Mouse (Mus musculus) CD4-positive, CD25-positive, alpha-beta regulatory T cell, adult 2 months (primary cell): ENCODE data around the gene Wipi1.
A peak's percentile ranks its signal among the peaks of the same experiment; 100 is the strongest.

Experiments
- DNase-seq: peaks from one replicate; pipeline ENCODE4 v3.0.0-alpha.2; 2012; ENCODE audit warnings: low read depth, low spot score

Gene Wipi1

DNA sequence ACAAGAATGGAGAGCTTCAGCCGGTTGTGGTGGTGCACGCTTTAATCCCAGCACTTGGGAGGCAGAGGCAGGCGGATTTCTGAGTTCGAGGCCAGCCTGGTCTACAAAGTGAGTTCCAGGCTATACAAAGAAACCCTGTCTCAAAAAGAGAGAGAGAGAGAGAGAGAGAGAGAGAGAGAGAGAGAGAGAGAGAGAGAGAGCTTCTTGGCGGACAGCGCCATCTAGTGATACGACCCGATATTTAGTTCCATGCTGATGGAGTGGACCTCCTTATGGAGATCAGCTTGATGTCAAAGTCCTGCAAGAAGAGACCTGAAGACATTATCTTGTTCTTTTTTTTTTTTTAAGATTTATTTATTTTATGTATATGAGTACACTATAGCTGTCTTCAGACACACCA is 7.3 kb upstream of the Wipi1 start:
- peak; percentile 82 for DNase-seq

DNA sequence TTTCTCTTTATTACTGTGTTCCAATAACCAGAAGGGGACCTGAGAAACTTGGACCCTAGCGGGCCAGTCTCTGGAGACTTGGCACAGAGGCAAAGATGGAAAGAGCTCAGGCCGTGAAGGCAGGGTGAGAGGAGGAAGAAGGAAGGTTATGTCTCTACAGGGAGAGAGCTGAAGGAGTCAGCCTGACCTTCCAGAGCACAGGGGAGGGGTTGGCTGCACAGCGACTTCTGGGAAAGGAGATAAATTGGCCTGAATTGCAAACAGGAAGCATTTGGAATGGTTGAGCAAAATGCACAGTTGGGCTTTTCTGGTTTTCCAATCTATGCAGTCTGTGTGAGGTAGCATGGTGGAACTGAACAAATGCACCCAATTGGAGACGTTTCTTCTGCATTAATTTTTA is 5.0 kb upstream of the Wipi1 start:
- DNase-seq: no peak

DNA sequence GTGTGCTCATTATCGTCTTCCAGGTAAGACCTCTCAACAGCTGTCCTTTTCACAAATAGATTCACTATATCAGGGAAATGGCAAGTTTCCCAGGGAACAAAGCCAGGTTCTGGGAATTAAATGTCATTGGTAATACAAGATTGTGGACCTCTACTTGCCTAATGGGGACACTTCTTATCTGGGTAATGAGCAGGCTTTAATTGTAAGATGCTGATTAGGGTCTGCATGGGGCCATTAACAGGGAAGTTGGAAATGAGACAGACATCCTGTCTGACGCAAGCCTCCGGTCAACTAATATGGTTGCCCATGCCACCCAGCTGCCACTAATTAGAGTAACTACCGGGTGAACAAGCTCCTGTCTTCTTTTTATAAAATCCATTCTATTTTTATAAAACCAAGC is 4.6 kb upstream of the Wipi1 start:
- DNase-seq: no peak

DNA sequence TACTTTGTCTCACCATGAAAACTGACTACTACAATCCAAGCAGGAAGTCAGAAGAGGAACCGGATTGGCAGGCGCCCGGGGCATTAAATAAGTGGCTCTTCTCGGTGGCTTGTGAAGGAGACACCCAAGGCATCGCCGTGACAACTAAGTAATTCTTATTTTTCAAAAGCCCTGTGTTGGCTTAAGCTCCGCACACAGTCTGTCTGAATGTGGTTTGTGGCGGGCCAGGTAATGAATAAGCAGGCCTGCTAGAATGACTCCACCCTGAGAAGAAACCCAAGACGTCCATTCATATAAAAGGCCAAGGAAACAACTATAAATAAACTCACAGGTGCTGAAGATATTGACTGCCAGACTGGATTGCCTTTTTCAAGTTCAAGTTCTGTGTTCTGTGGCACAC is 3.5 kb upstream of the Wipi1 start:
- DNase-seq: no peak

DNA sequence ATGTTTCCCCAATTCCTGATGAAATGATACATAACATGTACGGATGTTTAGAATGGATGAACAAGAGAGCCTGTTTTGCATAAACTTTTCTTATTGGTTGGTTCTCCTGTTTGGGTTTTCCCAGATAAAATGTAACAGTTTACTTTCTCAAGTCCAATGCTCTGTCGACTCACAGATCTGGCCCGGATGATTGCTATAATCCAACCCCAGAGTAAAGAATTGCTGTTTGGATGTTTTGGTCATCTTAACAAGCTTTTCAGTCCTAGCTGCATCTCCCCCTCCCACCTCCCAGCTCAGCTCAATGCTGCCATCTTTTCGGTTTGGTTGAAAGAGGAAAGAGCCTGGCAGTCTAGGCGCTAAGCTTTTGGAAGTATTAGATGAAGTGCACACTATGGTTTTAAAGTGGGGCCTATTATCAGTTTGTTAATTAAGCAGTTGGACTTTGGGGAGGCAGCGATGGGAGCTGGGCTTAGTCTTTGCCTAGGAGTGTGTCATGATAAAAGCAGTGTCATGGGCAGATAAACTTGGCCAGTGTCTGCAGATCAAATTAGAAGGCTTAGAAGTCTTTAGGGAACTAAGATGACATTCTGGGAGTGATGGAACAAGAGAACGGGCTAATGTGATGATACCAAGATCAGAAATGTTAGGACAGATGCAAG is 1.2 kb upstream of the Wipi1 start:
- no peak for DNase-seq

DNA sequence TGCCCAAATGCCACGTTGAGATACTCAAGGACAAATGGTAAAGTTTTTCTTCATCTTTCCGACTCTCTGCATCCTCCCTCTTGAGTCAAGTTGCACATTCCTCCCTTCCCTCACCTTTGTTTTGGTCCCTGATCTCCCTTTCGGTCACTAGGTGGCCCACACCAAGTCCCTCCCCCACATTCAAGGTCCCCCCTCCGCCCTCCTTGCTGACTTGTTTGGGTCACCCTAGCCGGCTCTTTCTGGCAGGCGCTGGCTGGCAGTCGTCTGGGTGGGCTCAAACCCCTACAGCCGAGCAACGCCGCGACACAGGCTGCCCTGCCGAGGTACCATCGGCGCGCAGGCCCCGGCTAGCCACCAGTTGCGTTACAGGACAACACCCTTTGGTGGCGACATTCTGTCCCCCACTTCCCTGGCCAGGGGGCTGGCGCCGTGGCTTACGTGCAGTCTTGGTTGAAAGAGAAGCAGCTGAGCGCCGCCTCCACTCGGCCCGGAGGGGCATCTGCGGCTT is 918 bp downstream of the Wipi1 start:
- DNase-seq: no peak

DNA sequence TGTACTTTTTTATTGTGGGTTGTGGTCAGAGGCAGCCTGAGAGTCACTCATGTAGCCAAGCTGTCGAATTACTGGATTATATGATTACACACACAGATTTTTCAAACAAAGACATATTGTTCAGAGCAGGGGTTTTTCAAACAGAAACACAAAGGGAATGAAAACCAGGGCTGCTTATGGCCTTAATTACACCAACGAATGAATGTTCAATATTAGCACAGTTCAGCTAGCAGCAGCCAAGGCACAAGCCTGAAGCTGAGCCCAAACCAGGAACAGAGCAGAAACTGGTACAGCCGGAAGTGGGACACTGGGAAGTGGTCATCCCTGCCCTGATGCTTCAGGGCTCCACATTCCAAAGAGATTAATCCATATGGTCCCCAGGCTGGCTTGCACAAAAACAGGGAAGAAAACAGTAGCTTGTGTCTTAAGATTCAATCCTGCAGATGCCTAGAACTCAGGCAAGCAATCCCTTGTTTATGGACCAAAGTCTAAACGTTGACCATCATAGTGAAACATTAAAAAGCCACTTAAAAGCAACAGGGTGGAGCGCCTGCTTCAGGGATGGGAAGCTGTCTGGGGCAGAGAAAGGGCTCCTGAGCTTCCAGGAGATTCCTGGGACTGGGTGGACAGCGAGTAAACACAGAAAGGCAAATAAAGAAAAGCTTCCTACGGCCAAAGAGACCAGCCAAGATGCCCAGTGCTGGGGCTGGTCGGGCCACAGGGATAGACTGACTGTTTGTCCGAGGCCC is 1.5 kb downstream of the Wipi1 start:
- DNase-seq: no peak

DNA sequence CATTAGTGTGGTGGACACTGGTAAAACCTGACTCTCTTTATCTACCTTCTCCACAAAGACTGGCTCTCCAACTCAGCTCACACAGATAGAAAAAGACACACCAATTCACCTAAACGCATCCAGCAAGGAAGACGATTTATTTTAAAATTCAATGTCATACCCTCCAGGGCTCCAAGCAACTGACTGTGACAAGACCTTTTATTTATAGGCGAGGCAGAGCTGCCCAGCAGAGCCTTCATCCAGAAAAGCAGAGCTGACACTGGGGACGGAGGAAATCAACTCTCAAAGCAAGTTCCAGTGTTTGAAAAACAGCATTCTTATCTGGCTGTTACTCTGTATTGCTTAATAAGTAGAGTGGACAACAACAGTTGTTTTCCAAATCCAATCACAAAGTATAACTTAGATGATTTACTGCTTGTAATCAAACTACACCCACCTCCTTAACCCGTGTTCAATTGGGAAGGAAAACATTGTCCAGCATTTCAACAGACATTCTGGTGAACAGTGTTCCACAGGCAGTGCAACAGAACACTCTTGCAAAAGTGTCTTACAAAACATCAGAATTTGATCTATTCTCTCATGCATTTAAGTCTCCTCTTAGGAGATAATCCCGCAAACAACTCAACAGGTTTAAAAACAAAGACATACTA is 2.7 kb downstream of the Wipi1 start:
- no peak for DNase-seq

DNA sequence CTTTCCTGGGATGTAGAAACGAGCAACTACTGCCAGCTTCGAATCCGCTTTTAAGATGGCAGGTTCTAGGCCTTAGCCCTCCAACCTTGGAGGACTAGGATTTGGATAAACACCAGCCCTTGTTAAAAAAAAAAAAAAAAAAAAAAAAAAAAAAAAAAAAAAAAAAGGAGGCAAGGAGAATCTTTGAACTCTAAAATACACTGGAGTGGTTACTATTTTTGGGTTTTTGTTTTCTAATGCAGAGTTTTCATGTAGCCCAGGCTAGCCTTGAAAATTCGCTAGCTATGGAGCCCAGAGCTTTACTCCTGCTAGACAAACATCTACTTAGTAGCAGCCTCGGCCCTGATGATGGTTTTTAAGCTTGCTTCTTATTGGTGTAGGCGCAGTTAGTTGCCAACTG is 4.2 kb downstream of the Wipi1 start:
- no peak for DNase-seq

DNA sequence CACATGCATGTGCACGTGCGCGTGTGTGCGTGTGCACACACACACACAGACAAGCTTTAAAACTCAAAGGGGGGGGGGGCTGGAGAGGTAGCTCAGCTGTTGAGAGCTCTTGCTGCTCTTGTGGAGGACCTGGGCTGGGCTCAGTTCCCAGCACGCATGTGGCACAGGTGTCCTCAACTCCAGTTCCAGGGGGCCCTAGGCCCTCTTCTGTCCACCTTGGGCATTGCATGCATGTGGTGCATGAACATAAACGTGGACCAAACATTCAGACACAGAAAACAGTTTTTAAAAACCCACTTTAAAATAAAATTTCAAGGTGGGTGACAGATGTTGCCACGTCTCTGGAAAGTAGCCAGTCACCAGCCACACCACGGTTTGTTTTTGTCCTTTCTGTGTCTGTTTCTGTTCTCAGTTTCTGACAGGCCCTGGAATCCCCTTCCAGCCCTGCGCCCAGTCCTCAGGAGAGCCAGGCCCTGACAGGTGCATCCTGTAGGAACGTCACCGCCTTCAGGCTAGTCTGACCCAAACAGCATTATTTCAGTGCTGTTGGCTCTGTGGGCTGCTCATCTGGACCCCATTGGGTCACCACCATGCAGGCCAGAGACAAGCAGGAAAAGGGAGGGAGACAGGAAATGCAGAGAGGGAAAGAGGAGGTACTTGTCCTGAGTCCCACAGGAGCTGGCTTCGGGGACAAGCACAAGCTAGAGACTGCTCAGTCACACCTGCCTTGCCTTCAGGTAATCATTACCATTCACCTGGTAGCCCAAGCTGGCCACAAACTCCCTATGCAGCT is 12.8 kb downstream of the Wipi1 start:
- DNase-seq: no peak

DNA sequence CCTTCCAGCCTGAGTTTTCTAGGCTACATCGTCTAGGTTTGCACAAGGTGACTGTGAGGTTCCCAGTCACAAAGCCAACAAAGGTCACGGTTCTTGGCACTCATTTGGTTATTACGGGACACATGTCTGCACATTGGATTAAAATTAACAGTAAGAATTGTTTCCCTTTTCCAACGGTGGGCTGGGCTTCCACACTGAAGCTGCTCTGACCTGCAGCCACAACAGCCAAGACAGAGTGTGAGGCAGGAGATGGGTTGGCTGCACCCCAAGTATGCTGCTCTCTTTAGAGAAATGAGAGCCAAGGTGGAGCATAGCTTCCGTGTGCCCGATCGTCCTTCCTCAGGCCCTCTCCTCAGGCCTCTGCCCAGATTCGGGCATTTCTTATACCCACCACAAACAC is 17.0 kb downstream of the Wipi1 start:
- DNase-seq: no peak

DNA sequence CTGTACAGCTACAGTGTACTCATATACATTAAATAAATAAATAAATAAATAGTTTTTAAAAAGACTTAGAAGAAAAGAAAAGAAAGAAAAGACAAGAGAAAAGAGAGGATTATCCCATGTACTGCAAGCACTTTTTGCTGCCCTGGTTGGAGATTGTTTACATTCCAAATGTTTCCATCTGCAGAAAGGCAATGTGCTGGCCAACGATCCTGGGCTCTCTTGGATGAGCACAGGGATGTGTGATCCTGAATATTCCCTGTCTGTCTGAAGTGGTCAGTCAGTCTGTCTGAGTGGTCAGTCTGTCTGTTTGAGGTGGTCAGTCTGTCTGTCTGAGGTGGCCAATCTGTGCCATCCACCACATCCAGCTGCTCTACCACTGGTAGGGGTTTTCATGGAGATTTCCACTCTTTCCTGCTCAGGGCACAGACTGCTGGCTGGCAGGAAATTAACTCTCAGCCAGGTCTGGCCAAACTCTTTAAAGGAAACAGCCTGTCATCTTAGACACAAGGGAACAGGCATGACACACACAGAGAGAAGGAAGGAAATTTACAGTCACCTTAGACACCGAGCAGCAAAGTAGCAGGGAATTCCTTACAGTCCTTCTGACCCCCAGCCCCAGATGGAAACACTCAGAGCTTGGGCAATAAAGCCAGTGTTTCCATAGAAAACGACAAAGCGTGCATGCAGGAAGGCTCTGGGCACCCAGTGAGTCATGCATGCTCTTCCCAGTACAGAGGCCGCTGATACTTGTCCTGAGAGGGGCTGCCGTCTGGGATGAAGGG is 18.4 kb downstream of the Wipi1 start:
- no peak for DNase-seq

DNA sequence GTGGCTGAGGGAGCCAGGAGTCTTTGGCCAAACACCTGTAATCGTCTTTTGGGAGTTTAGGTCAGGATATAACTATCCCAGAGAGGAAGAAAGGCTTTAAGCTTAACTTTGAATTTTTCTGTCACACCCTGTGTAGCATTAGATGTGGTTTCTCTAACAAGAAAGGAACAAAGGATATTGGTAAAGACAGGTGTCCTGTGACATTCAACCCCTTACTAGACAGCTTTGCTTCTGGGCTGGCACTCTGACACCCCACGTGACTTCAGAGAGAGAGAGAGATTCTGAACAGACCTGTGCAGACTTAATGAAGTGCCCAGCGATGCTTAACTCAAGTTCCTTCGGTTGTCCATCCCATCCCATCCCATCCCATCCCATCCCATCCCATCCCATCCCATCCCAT is 20.3 kb downstream of the Wipi1 start:
- peak; percentile 65 for DNase-seq

DNA sequence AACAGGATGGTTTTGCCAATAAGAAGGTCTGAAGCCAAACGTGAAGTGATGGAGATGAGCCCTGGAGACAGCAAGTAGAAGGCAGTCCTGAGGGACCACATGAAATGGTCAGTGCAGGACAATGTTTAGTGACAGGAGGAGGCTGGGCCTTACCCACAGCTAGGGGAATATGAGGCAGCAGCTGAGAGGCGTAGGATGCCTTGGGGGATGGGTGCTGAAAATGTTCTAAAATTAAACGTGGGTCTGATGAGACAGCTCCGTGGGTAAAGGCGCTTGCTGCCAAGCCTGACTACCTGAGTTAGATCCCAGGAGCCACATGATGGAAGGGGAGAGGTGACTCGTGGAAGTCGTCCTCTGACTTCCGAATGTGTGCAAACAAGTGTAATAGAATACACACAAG is 21.8 kb downstream of the Wipi1 start:
- DNase-seq: no peak

DNA sequence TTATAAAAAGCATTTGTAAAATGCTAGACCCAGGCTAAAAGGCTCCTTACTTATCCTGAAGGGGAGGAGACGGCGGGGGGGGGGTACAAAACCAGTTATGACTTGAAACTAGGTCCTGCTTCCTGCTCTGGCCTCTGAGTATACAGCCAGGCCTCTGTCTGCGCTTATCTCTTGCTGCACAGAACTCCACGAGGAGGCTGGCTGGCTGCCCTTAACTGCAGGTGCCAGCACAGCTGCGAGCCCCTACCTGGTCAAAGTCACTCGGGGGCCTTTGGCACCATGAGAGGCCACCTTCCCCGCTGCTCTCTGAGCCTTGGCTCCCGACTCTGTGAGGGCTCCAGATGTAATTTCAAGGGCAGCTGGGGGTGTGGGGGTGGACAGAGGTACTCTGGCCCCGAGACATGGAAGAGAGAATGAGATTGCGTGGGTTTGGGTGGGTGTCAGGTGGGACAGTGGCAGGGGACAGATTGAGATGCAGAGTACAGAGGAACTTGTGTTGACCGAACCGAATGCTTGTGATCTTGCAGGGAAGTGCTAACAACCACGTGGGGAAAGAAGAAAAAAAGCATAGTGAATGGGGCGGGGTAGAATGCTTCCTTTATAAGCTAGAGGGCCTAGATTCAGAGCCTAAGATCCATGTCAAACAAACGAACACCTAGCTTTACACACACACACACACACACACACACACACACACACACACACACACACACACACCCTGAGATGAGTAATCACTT is 24.0 kb downstream of the Wipi1 start:
- peak; percentile 9 for DNase-seq

DNA sequence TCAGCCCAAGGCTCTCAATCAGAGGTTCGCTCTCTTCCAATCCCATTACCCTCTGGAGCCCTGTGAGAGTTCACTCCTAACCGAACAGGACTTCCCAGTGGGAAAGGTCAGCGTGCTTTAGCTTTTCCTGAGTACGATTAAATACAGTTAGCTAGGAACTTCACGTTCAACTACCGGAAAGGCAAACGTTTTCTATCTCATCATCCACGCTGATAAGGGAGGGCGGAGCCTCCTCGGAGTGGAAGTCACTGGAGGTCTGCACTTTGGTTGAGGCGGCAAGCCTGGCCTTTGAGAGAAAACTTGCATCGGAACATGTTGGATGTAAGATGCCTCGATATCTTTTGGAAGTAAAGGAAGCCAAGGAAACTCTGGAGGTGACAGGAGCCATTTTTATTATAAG is 24.7 kb downstream of the Wipi1 start:
- DNase-seq: no peak

DNA sequence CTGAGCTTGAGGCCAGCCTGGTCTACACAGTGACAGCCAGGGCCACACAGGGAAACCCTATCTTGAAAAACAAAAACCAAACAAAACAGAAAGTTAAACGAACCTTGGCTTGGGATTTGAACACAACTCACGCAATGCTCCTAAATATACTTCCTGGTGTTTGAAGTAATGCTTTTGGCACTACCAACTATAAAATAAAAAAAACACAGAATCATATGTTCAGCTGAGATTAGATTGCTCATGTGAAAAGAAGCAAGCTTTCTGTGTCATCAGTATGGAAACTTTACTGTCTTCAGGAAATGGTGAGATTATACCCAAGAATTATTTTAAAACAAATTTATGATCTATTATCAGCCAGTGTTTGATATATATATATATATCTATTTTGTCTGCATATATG is 25.3 kb downstream of the Wipi1 start:
- no peak for DNase-seq

DNA sequence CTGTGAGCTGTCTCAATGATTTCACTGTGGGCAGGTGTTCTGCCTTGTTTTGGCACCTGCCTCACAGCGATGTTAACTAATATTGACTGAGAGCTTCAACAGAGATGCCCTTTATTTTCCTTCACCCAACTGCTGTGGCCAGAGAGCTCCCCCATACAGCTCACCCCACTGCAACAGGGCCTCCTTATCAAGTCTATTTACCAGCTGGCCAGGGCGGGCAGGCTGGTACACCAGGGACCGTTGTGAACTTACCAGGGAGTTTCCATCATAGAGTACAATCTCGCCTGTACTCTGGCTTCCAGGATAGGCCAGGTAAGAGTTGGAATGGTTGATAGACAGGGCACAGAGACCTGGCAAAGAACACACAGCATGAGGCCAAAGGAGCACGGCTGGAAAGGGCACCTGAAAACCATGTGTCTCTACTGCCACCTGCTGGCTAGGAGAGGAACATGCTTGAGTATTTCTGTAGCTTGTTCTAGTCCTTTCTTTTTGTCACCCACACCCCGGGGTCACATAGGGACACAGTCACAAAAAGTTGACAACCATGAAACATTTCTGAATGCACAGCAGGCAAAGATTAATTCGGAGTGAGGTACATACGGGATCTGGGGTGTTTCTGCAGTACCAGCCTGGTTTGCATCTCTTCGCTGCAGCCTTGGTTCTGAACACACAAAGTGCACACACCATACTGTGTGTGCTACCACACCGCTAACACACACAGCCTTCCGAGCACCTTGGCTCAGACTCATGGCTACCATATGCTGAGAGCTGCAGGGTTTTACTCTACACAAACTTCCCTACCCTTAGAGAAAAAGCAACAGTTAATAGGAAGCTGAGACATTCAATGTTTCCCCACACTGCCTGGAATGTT is 26.7 kb downstream of the Wipi1 start:
- peak; percentile 91 for DNase-seq

DNA sequence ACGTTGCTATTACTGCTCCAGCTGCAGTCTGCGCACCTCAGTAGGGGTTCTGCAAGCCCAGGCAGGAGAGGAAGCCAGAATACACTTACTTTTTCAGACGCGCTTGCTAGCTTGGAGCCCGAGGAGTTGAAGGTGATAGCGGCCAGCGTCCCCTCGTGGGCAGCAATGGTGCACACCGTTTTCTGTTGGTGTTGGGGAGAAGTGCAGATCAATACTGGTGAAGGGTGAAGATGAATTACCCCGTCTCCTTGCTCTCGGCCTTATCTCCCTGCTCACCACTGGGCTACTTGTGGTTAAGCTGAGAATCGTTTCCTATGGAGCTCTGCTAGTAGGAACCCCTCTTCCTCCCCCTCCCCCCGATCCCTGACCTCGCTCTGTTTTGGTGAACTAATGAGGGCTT is 27.8 kb downstream of the Wipi1 start:
- DNase-seq: peak; percentile 32

DNA sequence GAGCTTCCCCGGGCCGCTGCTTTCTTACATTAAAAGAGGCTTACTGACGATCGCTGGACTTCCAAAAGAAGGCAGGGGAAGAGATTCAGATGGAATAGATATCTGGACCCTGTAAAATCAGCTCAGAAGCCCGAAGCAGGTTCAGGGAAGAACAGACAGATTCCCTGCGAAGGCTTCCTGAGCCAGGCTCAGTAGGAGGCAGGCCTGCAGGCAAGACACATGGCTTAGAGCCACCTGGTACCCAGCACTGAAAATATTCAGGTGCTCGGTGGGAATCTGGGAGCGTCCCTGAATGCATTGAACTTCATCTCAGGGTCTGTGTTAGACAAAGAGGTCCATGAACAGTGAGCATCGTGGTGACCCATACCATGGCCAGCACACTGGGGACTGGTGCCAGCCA is 31.8 kb downstream of the Wipi1 start:
- no peak for DNase-seq
